Mouse (Mus musculus) embryonic facial prominence, embryonic 11.5 days (tissue): ENCODE measurements around the gene Fxyd6. TPM values are rescaled to one million over a fixed set of nuclear protein-coding genes. Genes with fewer than 3 reads are reported as not detected.

Source experiments
- ATAC-seq: fragments of 200-750 bp; cut with Nextera tagmentation; replicated peaks from 2 replicates; pipeline ENCODE4 v1.8.0; 2017; ENCODE audit warnings: low read depth; ENCODE audit not compliant: insufficient number of reproducible peaks, low FRiP score, low TSS enrichment
- DNase-seq: peaks from one replicate; pipeline ENCODE4 v3.0.0-alpha.2; 2015; ENCODE audit warnings: low spot score
- H3K27ac ChIP-seq: fragments of 300-500 bp; sonication (generic); replicated peaks from 2 replicates; pipeline ENCODE4 v1.5.1; 2014; ENCODE audit warnings: mild to moderate bottlenecking, low read depth, low read length, control low read depth
- H3K27me3 ChIP-seq: fragments of 300-500 bp; sonication (generic); 2 replicates; pipeline ENCODE4 v1.6.1; 2014; ENCODE audit warnings: mild to moderate bottlenecking, low read length, moderate library complexity, mixed read lengths; ENCODE audit not compliant: control insufficient read depth, insufficient read depth
- H3K36me3 ChIP-seq: fragments of 300-500 bp; sonication (generic); replicated peaks from 2 replicates; pipeline ENCODE4 v1.6.1; 2014; ENCODE audit warnings: low read depth, mild to moderate bottlenecking, low read length, moderate library complexity, mixed read lengths; ENCODE audit not compliant: control insufficient read depth, insufficient read depth
- H3K4me1 ChIP-seq: fragments of 300-500 bp; sonication (generic); 2 replicates; pipeline ENCODE4 v1.6.1; 2014; ENCODE audit warnings: low read length, mixed read lengths; ENCODE audit not compliant: control insufficient read depth, insufficient read depth
- H3K4me2 ChIP-seq: fragments of 300-500 bp; sonication (generic); 2 replicates; pipeline ENCODE4 v1.6.1; 2014; ENCODE audit warnings: low read depth, mild to moderate bottlenecking, control low read depth, low read length, moderate library complexity
- H3K4me3 ChIP-seq: fragments of 300-500 bp; sonication (generic); 2 replicates; pipeline ENCODE4 v1.5.1; 2014; ENCODE audit warnings: low read depth, low read length, control low read depth
- H3K9ac ChIP-seq: fragments of 300-500 bp; sonication (generic); replicated peaks from 2 replicates; pipeline ENCODE4 v1.6.1; 2014; ENCODE audit warnings: mild to moderate bottlenecking, control low read depth, low read length
- H3K9me3 ChIP-seq: fragments of 300-500 bp; sonication (generic); replicated peaks from 2 replicates; pipeline ENCODE4 v1.6.1; 2016; ENCODE audit warnings: mild to moderate bottlenecking, low read length, inconsistent platforms, mixed read lengths; ENCODE audit not compliant: control insufficient read depth
- WGBS: fragments of 180-500 bp; shearing (Covaris S2); extraction: QIAGEN DNeasy Blood & Tissue Kit; methylation state at CpG from one replicate; pipeline ENCODE4 v1.1.7; 2014; 5-methylcytosine and 5-hydroxymethylcytosine counted together
- polyA plus RNA-seq: library from polyadenylated mRNA; unstranded; fragments of >200 nt; fragmentation: Nextera tagmentation; extraction: Ambion mirVana; gene quantifications from 2 replicates; pipeline ENCODE4 v1.2.1, GENCODE M21; 2014

Gene Fxyd6
- polyA plus RNA-seq, 1 experiment from 2014 or later, result 83.0 TPM

- no peak overlapping the region for H3K4me3 ChIP-seq
- peaks cover 2% of the 10 kb centered on the region; the same call in 1 of the 2 replicates for H3K27me3 ChIP-seq
- H3K9ac ChIP-seq, result no peak overlapping the region
- no peak overlapping the region for H3K4me2 ChIP-seq
- no peaks in the 10 kb centered on the region for H3K9me3 ChIP-seq
- H3K36me3 ChIP-seq, result no peaks in the 10 kb centered on the region
- WGBS, result 85% methylated on average over 16 of the region's 16 CpGs
- ATAC-seq (no peak), DNase-seq (no peak)
- no peak overlapping the region for H3K27ac ChIP-seq
- H3K4me1 ChIP-seq, result no peaks in the 10 kb centered on the region
Observed at GRCm38 (mm10) chr9:45440083-45440784, 70.2 kb downstream of the Fxyd6 start.

- Histone ChIP-seq H3K4me3 (no peak overlapping the region), H3K9me3 (no peaks in the 10 kb centered on the region), H3K27ac (no peak overlapping the region), H3K4me1 (no peaks in the 10 kb centered on the region), H3K4me2 (no peak overlapping the region), H3K9ac (no peak overlapping the region), H3K36me3 (no peaks in the 10 kb centered on the region), H3K27me3 (peaks cover 2% of the 10 kb centered on the region; the same call in 1 of the 2 replicates)
- DNase-seq, result no peak
- no peak for ATAC-seq
- WGBS, result 83% methylated on average over 5 of the region's 5 CpGs
Observed at GRCm38 (mm10) chr9:45444251-45444798, 74.3 kb downstream of the Fxyd6 start.

Other genes starting within 250 kb of the Fxyd6 start
- 0.04 and 0.21 TPM in 2 replicates for gene Scn4b, start 231.8 kb upstream of the Fxyd6 start, polyA plus RNA-seq
- not detected in 2 replicates for gene BC049352, start 188.2 kb upstream of the Fxyd6 start, polyA plus RNA-seq
- gene Tmprss4, start 166.1 kb upstream of the Fxyd6 start, polyA plus RNA-seq, result 0.35 TPM in 1 of 2 replicates, not detected in the other
- gene Il10ra, start 101.0 kb upstream of the Fxyd6 start, polyA plus RNA-seq, result 0.22 and 1.2 TPM in 2 replicates
- 0.55 and 0.74 TPM in 2 replicates for gene Tmprss13, start 51.1 kb upstream of the Fxyd6 start, polyA plus RNA-seq
- 1.7 and 1.9 TPM in 2 replicates for gene Fxyd2, start 29.5 kb downstream of the Fxyd6 start, polyA plus RNA-seq
- gene Dscaml1, start 56.4 kb downstream of the Fxyd6 start, polyA plus RNA-seq, result 0.76 and 0.86 TPM in 2 replicates